19 mouse cellular contexts compared by ENCODE assay signal in genomic region chr12:5222439-5223202, GRCm38 (mm10).
A peak's percentile ranks its signal among the peaks of the same experiment; 100 is the strongest.
DNase-seq lines count a peak whose midpoint lies in the region; ATAC-seq and TF ChIP-seq lines count a peak whose summit lies in the region.
"Had no signal": no experiment of that assay in that cellular context is flagged by ENCODE, and none has a peak within 500 bp of the region (broad histone marks: within the 10 kb centered on the region; RNA-seq: fewer than 3 reads in every experiment).

No protein-coding gene starts in this region.

- no peak overlapping the region for H3K4me3 ChIP-seq in forebrain, postnatal 0 days (ENCODE audit: low read depth, low read length)

- ATAC-seq in common myeloid progenitor, adult 5-6 weeks (replicated peaks; ENCODE audit: low read depth, poor library complexity, severe bottlenecking): peak; percentile 48; the same call in 1 of the 2 replicates
- peak; percentile 82 for ATAC-seq in granulocyte monocyte progenitor cell, adult 5-6 weeks (replicated peaks; ENCODE audit: poor library complexity, severe bottlenecking)
- ATAC-seq in megakaryocyte progenitor cell, adult 5-6 weeks (replicated peaks; ENCODE audit: poor library complexity): peak; percentile 76
- ATAC-seq in forebrain, postnatal 0 days: no peak
- ATAC-seq: activated CD4-positive, CD25-positive, alpha-beta regulatory T cell, adult 4 months; CD4-positive, CD25-positive, alpha-beta regulatory T cell, adult 4 months; Patski had no signal

- peaks cover 17% of the 10 kb centered on the region for H3K4me1 ChIP-seq in forebrain, postnatal 0 days (ENCODE audit: insufficient read depth)

- no peak for DNase-seq in layer of hippocampus, adult 9-10 months (ENCODE audit: low spot score)
- no peak for DNase-seq in urinary bladder, postnatal 14 days (ENCODE audit: low spot score)
- DNase-seq in forebrain, postnatal 0 days: no peak
- DNase-seq: adrenal gland, adult 2 months; adrenal gland, adult 8-10 months; adrenal gland, postnatal 10 days; adrenal gland, postnatal 14 days; adrenal gland, postnatal 25 days; adrenal gland, postnatal 36 days; B cell, adult 2 months; cerebellum, adult 11 months had no signal

- WGBS in forebrain, postnatal 0 days: 86% methylated on average over 8 of the region's 8 CpGs

- no peaks in the 10 kb centered on the region for H3K27me3 ChIP-seq in forebrain, postnatal 0 days (ENCODE audit: insufficient read depth, low read length)
- H3K27me3 ChIP-seq: CH12.LX, Patski had no signal

- H3K9me3 ChIP-seq in forebrain, postnatal 0 days (ENCODE audit: low read length): no peaks in the 10 kb centered on the region

- no peak overlapping the region for H3K9ac ChIP-seq in forebrain, postnatal 0 days

- H3K27ac ChIP-seq in forebrain, postnatal 0 days (ENCODE audit: low read depth, low read length): no peak overlapping the region

- no peak for TF ChIP-seq CTCF in forebrain, postnatal 0 days (IDR thresholded peaks at IDR 0.05; ENCODE audit: low read depth)

- no peaks in the 10 kb centered on the region for H3K36me3 ChIP-seq in forebrain, postnatal 0 days (ENCODE audit: insufficient read depth)
- H3K36me3 ChIP-seq: G1E had no signal

- no peak overlapping the region for H3K4me2 ChIP-seq in forebrain, postnatal 0 days (ENCODE audit: low read depth)
